Mouse (Mus musculus): ENCODE measurements around the gene Rfc2. TPM values are rescaled to one million over a fixed set of nuclear protein-coding genes. Genes with fewer than 3 reads are reported as not detected.
A peak's percentile ranks its signal among the peaks of the same experiment; 100 is the strongest.

Rfc2 gene
- polyA plus RNA-seq (2012; rRNA removed) (68.1 and 102 TPM in 2 replicates), polyA plus RNA-seq (2014; fragmentation: Nextera tagmentation; extraction: Ambion mirVana) (180 and 217 TPM in 2 replicates)

GRCm38 (mm10) chr5:134581146-134581545 lies at the start of gene Rfc2:
Gene Rfc2, plus strand, starts transcription at chr5:134581366.
- TF ChIP-seq EP300 (IDR thresholded peaks at IDR 0.05; ENCODE audit: low read depth) (no peak), CTCF (IDR thresholded peaks at IDR 0.05; ENCODE audit: low read depth) (no peak)
- DNase-seq (ENCODE audit: low read depth in 3 of 3, low spot score in 3 of 3) = no peak
- H3K27me3 ChIP-seq (ENCODE audit: control insufficient read depth, insufficient read depth, low read length) = no peaks in the 10 kb centered on the region
- no peaks in the 10 kb centered on the region for H3K36me3 ChIP-seq (replicated peaks; ENCODE audit: control insufficient read depth, insufficient read depth, low read depth)
- H3K9ac ChIP-seq (replicated peaks) = no peak within 1 kb of the TSS
- no peak for ATAC-seq (ENCODE audit: insufficient read depth)
- 77% methylated on average over 5 of the region's 5 CpGs for whole genome bisulfite sequencing (ENCODE audit: insufficient replicate concordance)
- H3K4me2 ChIP-seq (ENCODE audit: low read depth) = peak within 1 kb of the TSS; percentile 4; the same call in 1 of the 2 replicates
- H3K9me3 ChIP-seq (ENCODE audit: control insufficient read depth, low read length) = no peaks in the 10 kb centered on the region
- H3K4me1 ChIP-seq (replicated peaks; ENCODE audit: control insufficient read depth in 2 of 2, insufficient read depth in 2 of 2, low read length in 1 of 2) = peaks cover 10 to 12% of the 10 kb centered on the region in 2 experiments
- H3K4me3 ChIP-seq (ENCODE audit: insufficient read depth in 1 of 2, low read depth in 2 of 2, low read length in 2 of 2) = no peak within 1 kb of the TSS
- no peak within 1 kb of the TSS for H3K27ac ChIP-seq

- Histone ChIP-seq H3K4me2 (ENCODE audit: low read depth) (no peak overlapping the region), H3K4me3 (ENCODE audit: insufficient read depth in 1 of 2, low read depth in 2 of 2, low read length in 2 of 2) (no peak overlapping the region), H3K9ac (replicated peaks) (no peak overlapping the region), H3K27me3 (ENCODE audit: control insufficient read depth, insufficient read depth, low read length) (no peaks in the 10 kb centered on the region), H3K27ac (no peak overlapping the region), H3K4me1 (replicated peaks; ENCODE audit: control insufficient read depth in 2 of 2, insufficient read depth in 2 of 2, low read length in 1 of 2) (no peaks in the 10 kb centered on the region), H3K36me3 (replicated peaks; ENCODE audit: control insufficient read depth, insufficient read depth, low read depth) (no peaks in the 10 kb centered on the region), H3K9me3 (ENCODE audit: control insufficient read depth, low read length) (no peaks in the 10 kb centered on the region)
- TF ChIP-seq EP300 (IDR thresholded peaks at IDR 0.05; ENCODE audit: low read depth) (no peak), CTCF (IDR thresholded peaks at IDR 0.05; ENCODE audit: low read depth) (no peak)
- 68% methylated on average over 9 of the region's 9 CpGs for WGBS (ENCODE audit: insufficient replicate concordance)
- ATAC-seq (ENCODE audit: insufficient read depth) (no peak), DNase-seq (ENCODE audit: low read depth in 3 of 3, low spot score in 3 of 3) (no peak)
Measured at GRCm38 (mm10) chr5:134531585-134531984, 49.6 kb upstream of the Rfc2 start.

- ATAC-seq (ENCODE audit: insufficient read depth) (no peak), DNase-seq (ENCODE audit: low read depth in 3 of 3, low spot score in 3 of 3) (no peak)
- Histone ChIP-seq H3K27me3 (ENCODE audit: control insufficient read depth, insufficient read depth, low read length) (no peaks in the 10 kb centered on the region), H3K9me3 (ENCODE audit: control insufficient read depth, low read length) (no peaks in the 10 kb centered on the region), H3K27ac (no peak overlapping the region), H3K4me1 (replicated peaks; ENCODE audit: control insufficient read depth in 2 of 2, insufficient read depth in 2 of 2, low read length in 1 of 2) (no peaks in the 10 kb centered on the region), H3K4me3 (ENCODE audit: insufficient read depth in 1 of 2, low read depth in 2 of 2, low read length in 2 of 2) (no peak overlapping the region), H3K36me3 (replicated peaks; ENCODE audit: control insufficient read depth, insufficient read depth, low read depth) (no peaks in the 10 kb centered on the region), H3K4me2 (ENCODE audit: low read depth) (no peak overlapping the region), H3K9ac (replicated peaks) (no peak overlapping the region)
- no peak for TF ChIP-seq EP300 (IDR thresholded peaks at IDR 0.05; ENCODE audit: low read depth)
- TF ChIP-seq CTCF (IDR thresholded peaks at IDR 0.05; ENCODE audit: low read depth) = no peak
- WGBS (ENCODE audit: insufficient replicate concordance) = 60% methylated on average over 6 of the region's 6 CpGs
Measured at GRCm38 (mm10) chr5:134532417-134532816, 48.7 kb upstream of the Rfc2 start.

- TF ChIP-seq CTCF (IDR thresholded peaks at IDR 0.05; ENCODE audit: low read depth) = no peak
- no peak for TF ChIP-seq EP300 (IDR thresholded peaks at IDR 0.05; ENCODE audit: low read depth)
- ATAC-seq (ENCODE audit: insufficient read depth) = no peak
Measured at GRCm38 (mm10) chr5:134536036-134536435, 45.1 kb upstream of the Rfc2 start.

GRCm38 (mm10) chr5:134539891-134540290 lies 41.3 kb upstream of the Rfc2 start:
- Histone ChIP-seq H3K27me3 (ENCODE audit: control insufficient read depth, insufficient read depth, low read length) (no peaks in the 10 kb centered on the region), H3K4me1 (replicated peaks; ENCODE audit: control insufficient read depth in 2 of 2, insufficient read depth in 2 of 2, low read length in 1 of 2) (peaks cover 0 to 13% of the 10 kb centered on the region in 2 experiments; a peak in 2 of 4 replicates), H3K27ac (no peak overlapping the region), H3K4me2 (ENCODE audit: low read depth) (no peak overlapping the region), H3K9me3 (ENCODE audit: control insufficient read depth, low read length) (no peaks in the 10 kb centered on the region), H3K36me3 (replicated peaks; ENCODE audit: control insufficient read depth, insufficient read depth, low read depth) (no peaks in the 10 kb centered on the region), H3K4me3 (ENCODE audit: insufficient read depth in 1 of 2, low read depth in 2 of 2, low read length in 2 of 2) (no peak overlapping the region), H3K9ac (replicated peaks) (no peak overlapping the region)
- DNase-seq (ENCODE audit: low read depth in 3 of 3, low spot score in 3 of 3) (no peak), ATAC-seq (ENCODE audit: insufficient read depth) (peak; percentile 67)
- no peak for TF ChIP-seq EP300 (IDR thresholded peaks at IDR 0.05; ENCODE audit: low read depth)
- TF ChIP-seq CTCF (IDR thresholded peaks at IDR 0.05; ENCODE audit: low read depth) = no peak
- 13% methylated on average over 3 of the region's 3 CpGs for WGBS (ENCODE audit: insufficient replicate concordance)

More at GRCm38 (mm10) chr5:134536036-134536435, 45.1 kb upstream of the Rfc2 start:
- Histone ChIP-seq H3K27ac (no peak overlapping the region), H3K9me3 (ENCODE audit: control insufficient read depth, low read length) (no peaks in the 10 kb centered on the region), H3K4me3 (ENCODE audit: insufficient read depth in 1 of 2, low read depth in 2 of 2, low read length in 2 of 2) (no peak overlapping the region), H3K36me3 (replicated peaks; ENCODE audit: control insufficient read depth, insufficient read depth, low read depth) (no peaks in the 10 kb centered on the region), H3K27me3 (ENCODE audit: control insufficient read depth, insufficient read depth, low read length) (no peaks in the 10 kb centered on the region), H3K4me1 (replicated peaks; ENCODE audit: control insufficient read depth in 2 of 2, insufficient read depth in 2 of 2, low read length in 1 of 2) (peaks cover 0 to 13% of the 10 kb centered on the region in 2 experiments; a peak in 2 of 4 replicates), H3K9ac (replicated peaks) (no peak overlapping the region), H3K4me2 (ENCODE audit: low read depth) (no peak overlapping the region)
- DNase-seq (ENCODE audit: low read depth in 3 of 3, low spot score in 3 of 3) = no peak
- 77% methylated on average over 6 of the region's 6 CpGs for WGBS (ENCODE audit: insufficient replicate concordance)

All from liver, embryonic 14.5 days (tissue).